Mouse (Mus musculus) frontal cortex, postnatal 14 days (tissue): Measurements from ENCODE around the gene Clnk.
A peak's percentile ranks its signal among the peaks of the same experiment; 100 is the strongest.

Experiments used
- DNase-seq, 2 experiments: peaks; one replicate each; pipeline ENCODE4 v3.0.0; 2022; ENCODE audit warnings: low spot score in 2 of 2

Gene Clnk

GRCm38 (mm10) chr5:38857591-38857990 is 19.0 kb downstream of the Clnk start:
- no peak for DNase-seq

- DNase-seq: no peak
Measured at GRCm38 (mm10) chr5:38850171-38850570, 26.4 kb downstream of the Clnk start.

GRCm38 (mm10) chr5:38845529-38845928 is 31.1 kb downstream of the Clnk start:
- no peak for DNase-seq

- no peak for DNase-seq
Measured at GRCm38 (mm10) chr5:38844312-38844711, 32.3 kb downstream of the Clnk start.

GRCm38 (mm10) chr5:38839981-38840380 is 36.6 kb downstream of the Clnk start:
- DNase-seq: no peak

- no peak for DNase-seq
Measured at GRCm38 (mm10) chr5:38827310-38827709, 49.3 kb downstream of the Clnk start.

GRCm38 (mm10) chr5:38826586-38826985 is 50.0 kb downstream of the Clnk start:
- DNase-seq: no peak

- DNase-seq: no peak
Measured at GRCm38 (mm10) chr5:38824132-38824965, 52.3 kb downstream of the Clnk start.

- DNase-seq: no peak
Measured at GRCm38 (mm10) chr5:38813391-38814109, 63.1 kb downstream of the Clnk start.

- DNase-seq: no peak
Measured at GRCm38 (mm10) chr5:38812916-38813315, 63.7 kb downstream of the Clnk start.

GRCm38 (mm10) chr5:38812386-38812785 is 64.2 kb downstream of the Clnk start:
- DNase-seq: no peak

GRCm38 (mm10) chr5:38798910-38799309 is 77.7 kb downstream of the Clnk start:
- no peak for DNase-seq

- DNase-seq: no peak
Measured at GRCm38 (mm10) chr5:38795139-38795538, 81.5 kb downstream of the Clnk start.

- no peak for DNase-seq
Measured at GRCm38 (mm10) chr5:38791116-38791515, 85.5 kb downstream of the Clnk start.

- no peak for DNase-seq
Measured at GRCm38 (mm10) chr5:38788820-38789219, 87.8 kb downstream of the Clnk start.

- DNase-seq: peak in 1 of 2 experiments; percentile 15
Measured at GRCm38 (mm10) chr5:38787851-38788520, 88.6 kb downstream of the Clnk start.

GRCm38 (mm10) chr5:38786126-38786525 is 90.5 kb downstream of the Clnk start:
- DNase-seq: no peak

- DNase-seq: no peak
Measured at GRCm38 (mm10) chr5:38785686-38786085, 90.9 kb downstream of the Clnk start.

GRCm38 (mm10) chr5:38781813-38782212 is 94.8 kb downstream of the Clnk start:
- peak; percentile 52 to 87 for DNase-seq

- no peak for DNase-seq
Measured at GRCm38 (mm10) chr5:38780631-38781030, 96.0 kb downstream of the Clnk start.

- DNase-seq: no peak
Measured at GRCm38 (mm10) chr5:38780045-38780444, 96.6 kb downstream of the Clnk start.

GRCm38 (mm10) chr5:38775500-38775899 is 101.1 kb downstream of the Clnk start:
- DNase-seq: peak; percentile 21 to 28
